Mouse (Mus musculus) hindbrain, embryonic 10.5 days (tissue): ENCODE results near the gene D17H6S53E. TPM values are rescaled to one million over a fixed set of nuclear protein-coding genes. Genes with fewer than 3 reads are reported as not detected.

Experiments used
- DNase-seq: peaks from one replicate; pipeline ENCODE4 v3.0.0-alpha.2; 2017; ENCODE audit warnings: low spot score
- H3K27ac ChIP-seq: fragments of 300-500 bp; sonication (generic); 2 replicates; pipeline ENCODE4 v1.5.1; 2016; ENCODE audit warnings: mild to moderate bottlenecking, moderate library complexity
- H3K27me3 ChIP-seq: fragments of 300-500 bp; sonication (generic); 2 replicates; pipeline ENCODE4 v1.6.1; 2016; ENCODE audit warnings: mild to moderate bottlenecking; ENCODE audit not compliant: poor library complexity, insufficient read depth, severe bottlenecking
- H3K36me3 ChIP-seq: fragments of 300-500 bp; sonication (generic); 2 replicates; pipeline ENCODE4 v1.6.1; 2016; ENCODE audit warnings: mild to moderate bottlenecking, moderate library complexity
- H3K4me1 ChIP-seq: fragments of 300-500 bp; sonication (generic); replicated peaks from 2 replicates; pipeline ENCODE4 v1.6.1; 2016; ENCODE audit warnings: mild to moderate bottlenecking
- H3K4me3 ChIP-seq: fragments of 300-500 bp; sonication (generic); 2 replicates; pipeline ENCODE4 v1.5.1; 2016; ENCODE audit warnings: mild to moderate bottlenecking, moderate library complexity
- H3K9me3 ChIP-seq: fragments of 300-500 bp; sonication (generic); 2 replicates; pipeline ENCODE4 v1.6.1; 2016; ENCODE audit warnings: mild to moderate bottlenecking, moderate library complexity
- WGBS: fragments of 180-500 bp; shearing (Covaris S2); methylation state at CpG from one replicate; pipeline ENCODE4 v1.1.7; 2016; 5-methylcytosine and 5-hydroxymethylcytosine counted together
- polyA plus RNA-seq: library from polyadenylated mRNA; unstranded; fragments of >200 nt; fragmentation: Nextera tagmentation; extraction: Ambion mirVana; gene quantifications from 2 replicates; pipeline ENCODE4 v1.2.1, GENCODE M21; 2016

D17H6S53E gene
- polyA plus RNA-seq, 1 experiment from 2014 or later, result 10.0 TPM

- 92% methylated on average over 5 of the region's 5 CpGs for WGBS
- Histone ChIP-seq H3K4me1 (no peaks in the 10 kb centered on the region), H3K9me3 (peaks cover 7% of the 10 kb centered on the region; the same call in 1 of the 2 replicates), H3K27ac (no peak overlapping the region), H3K4me3 (no peak overlapping the region), H3K36me3 (peaks cover 99% of the 10 kb centered on the region), H3K27me3 (no peaks in the 10 kb centered on the region)
- DNase-seq, result no peak
These were observed 20.0 kb downstream of the D17H6S53E start for GRCm38 (mm10) chr17:35146139-35146538.

DNA sequence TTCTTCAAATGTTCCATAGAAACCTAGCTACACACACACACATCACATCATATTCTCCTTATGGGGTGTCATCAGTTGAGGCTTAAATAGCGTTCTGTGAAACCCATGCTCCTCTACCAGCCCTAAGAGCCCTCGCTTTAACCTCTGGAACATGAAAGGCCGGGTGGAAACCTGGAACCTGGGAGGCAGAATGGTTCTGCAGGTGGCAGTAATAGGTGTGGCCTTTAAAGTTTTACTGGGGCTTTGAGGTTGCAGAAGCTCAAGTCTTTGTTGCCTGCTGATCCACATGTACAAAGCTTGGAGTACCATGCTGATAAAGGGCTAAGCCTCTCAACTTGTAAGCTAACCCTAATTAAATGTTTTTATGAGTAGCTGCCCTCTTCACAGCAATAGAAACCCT is 21.2 kb downstream of the D17H6S53E start:
- H3K4me1 ChIP-seq, result no peaks in the 10 kb centered on the region
- DNase-seq, result no peak
- no peak overlapping the region for H3K4me3 ChIP-seq
- H3K27ac ChIP-seq, result no peak overlapping the region
- H3K36me3 ChIP-seq, result peaks cover 99% of the 10 kb centered on the region
- WGBS, result 61% methylated on average over 3 of the region's 3 CpGs
- peaks cover 7% of the 10 kb centered on the region; the same call in 1 of the 2 replicates for H3K9me3 ChIP-seq
- no peaks in the 10 kb centered on the region for H3K27me3 ChIP-seq

DNA sequence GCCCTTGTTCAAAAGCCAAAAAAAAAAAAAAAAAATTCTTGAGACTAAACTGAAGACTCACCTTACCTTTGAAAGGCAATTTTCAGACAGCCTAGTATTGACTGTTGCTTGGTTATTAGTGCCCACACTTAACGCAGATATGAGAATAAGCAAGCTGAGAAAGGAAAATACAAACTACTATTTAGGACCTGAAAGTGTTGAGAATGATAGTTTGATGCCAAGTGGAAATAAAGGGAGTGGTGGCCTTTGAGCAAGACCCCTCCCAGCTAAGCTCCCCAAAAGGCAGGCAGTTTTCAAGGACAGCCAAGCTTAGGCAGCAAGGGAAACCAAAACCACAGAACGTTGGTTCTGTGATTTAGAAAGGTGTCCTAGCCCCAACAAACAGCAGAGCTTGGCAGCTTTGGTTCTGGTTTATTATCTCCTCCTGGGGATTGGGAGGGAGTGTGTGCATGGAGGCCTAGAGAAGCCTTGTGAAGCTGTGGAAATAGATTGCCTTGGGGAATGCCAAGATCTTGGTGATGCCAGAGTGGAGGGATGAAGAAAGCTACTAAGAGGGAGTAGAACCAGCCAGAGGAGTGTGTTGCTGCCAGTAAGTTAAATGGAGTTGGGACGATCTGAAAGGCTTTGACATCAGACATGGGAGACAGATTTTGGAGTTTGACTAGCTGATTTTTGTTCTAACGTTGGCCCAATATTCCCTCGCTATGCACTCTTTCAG is 21.9 kb downstream of the D17H6S53E start:
- Histone ChIP-seq H3K36me3 (peaks cover 99% of the 10 kb centered on the region), H3K4me1 (no peaks in the 10 kb centered on the region), H3K9me3 (peaks cover 6% of the 10 kb centered on the region; the same call in 1 of the 2 replicates), H3K27ac (no peak overlapping the region), H3K27me3 (no peaks in the 10 kb centered on the region), H3K4me3 (no peak overlapping the region)
- no peak for DNase-seq
- WGBS, result 72% methylated on average over 5 of the region's 5 CpGs

GRCm38 (mm10) chr17:35152121-35152520 is 25.9 kb downstream of the D17H6S53E start:
- H3K9me3 ChIP-seq, result no peaks in the 10 kb centered on the region
- WGBS, result 96% methylated on average over 4 of the region's 4 CpGs
- no peaks in the 10 kb centered on the region for H3K27me3 ChIP-seq
- H3K4me1 ChIP-seq, result no peaks in the 10 kb centered on the region
- no peak overlapping the region for H3K27ac ChIP-seq
- peaks cover 99% of the 10 kb centered on the region for H3K36me3 ChIP-seq
- DNase-seq, result no peak
- H3K4me3 ChIP-seq, result no peak overlapping the region

- Histone ChIP-seq H3K27ac (no peak overlapping the region), H3K4me1 (no peaks in the 10 kb centered on the region), H3K36me3 (peaks cover 99% of the 10 kb centered on the region), H3K9me3 (no peaks in the 10 kb centered on the region), H3K4me3 (no peak overlapping the region), H3K27me3 (no peaks in the 10 kb centered on the region)
- 93% methylated on average over 9 of the region's 9 CpGs for WGBS
- no peak for DNase-seq
These were observed 26.9 kb downstream of the D17H6S53E start for GRCm38 (mm10) chr17:35153077-35153476.

DNA sequence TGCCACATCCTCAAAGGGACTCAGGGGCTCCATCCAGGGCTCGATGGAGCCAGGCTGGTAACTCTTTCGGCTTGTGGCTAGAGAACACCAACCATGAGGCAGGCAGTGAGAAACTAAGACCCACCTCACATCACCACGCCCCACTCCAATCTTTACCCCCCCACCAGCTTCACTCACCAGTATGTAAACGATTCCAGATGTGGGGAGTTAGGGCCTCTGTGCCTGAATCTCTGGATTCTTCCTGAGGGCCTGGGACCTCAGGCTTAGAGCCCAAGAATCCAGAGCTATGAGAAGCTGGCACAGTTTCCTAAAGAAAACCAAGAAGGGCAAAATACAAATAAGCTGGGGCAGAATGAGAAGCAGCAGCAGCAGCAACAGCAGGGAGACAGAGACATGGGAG is 27.8 kb downstream of the D17H6S53E start:
- Histone ChIP-seq H3K4me1 (no peaks in the 10 kb centered on the region), H3K9me3 (no peaks in the 10 kb centered on the region), H3K27ac (no peak overlapping the region), H3K4me3 (no peak overlapping the region), H3K36me3 (peaks cover 99% of the 10 kb centered on the region), H3K27me3 (no peaks in the 10 kb centered on the region)
- no peak for DNase-seq
- WGBS, result 85% methylated on average over 4 of the region's 4 CpGs

- Histone ChIP-seq H3K4me1 (no peaks in the 10 kb centered on the region), H3K27ac (no peak overlapping the region), H3K9me3 (no peaks in the 10 kb centered on the region), H3K36me3 (peaks cover 99% of the 10 kb centered on the region), H3K27me3 (no peaks in the 10 kb centered on the region), H3K4me3 (no peak overlapping the region)
- no peak for DNase-seq
- WGBS, result 84% methylated on average over 7 of the region's 7 CpGs
These were observed 28.4 kb downstream of the D17H6S53E start for GRCm38 (mm10) chr17:35154616-35155015.

DNA sequence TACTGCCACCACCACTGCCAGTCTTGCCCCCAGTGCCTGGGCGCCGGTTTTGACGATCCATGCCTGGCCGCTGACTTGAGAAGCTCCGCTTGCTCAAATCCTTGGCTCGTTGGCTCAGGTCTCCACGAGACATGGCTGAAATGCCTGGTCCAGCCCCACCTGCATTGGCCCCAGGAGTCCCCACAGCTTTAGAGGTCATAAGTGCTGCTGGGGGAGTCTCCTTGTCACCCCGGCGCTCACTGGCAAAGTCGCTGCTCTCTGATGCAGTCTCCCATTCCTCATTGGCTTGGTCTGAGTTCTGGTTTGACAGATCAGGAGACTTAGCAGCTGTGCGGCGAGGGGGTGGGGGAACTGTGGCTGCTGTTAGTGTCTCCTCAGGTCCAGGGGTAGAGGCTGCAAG is 29.3 kb downstream of the D17H6S53E start:
- no peaks in the 10 kb centered on the region for H3K9me3 ChIP-seq
- peaks cover 99% of the 10 kb centered on the region for H3K36me3 ChIP-seq
- no peak overlapping the region for H3K4me3 ChIP-seq
- H3K4me1 ChIP-seq, result no peaks in the 10 kb centered on the region
- WGBS, result 92% methylated on average over 12 of the region's 12 CpGs
- no peak overlapping the region for H3K27ac ChIP-seq
- DNase-seq, result no peak
- H3K27me3 ChIP-seq, result no peaks in the 10 kb centered on the region

DNA sequence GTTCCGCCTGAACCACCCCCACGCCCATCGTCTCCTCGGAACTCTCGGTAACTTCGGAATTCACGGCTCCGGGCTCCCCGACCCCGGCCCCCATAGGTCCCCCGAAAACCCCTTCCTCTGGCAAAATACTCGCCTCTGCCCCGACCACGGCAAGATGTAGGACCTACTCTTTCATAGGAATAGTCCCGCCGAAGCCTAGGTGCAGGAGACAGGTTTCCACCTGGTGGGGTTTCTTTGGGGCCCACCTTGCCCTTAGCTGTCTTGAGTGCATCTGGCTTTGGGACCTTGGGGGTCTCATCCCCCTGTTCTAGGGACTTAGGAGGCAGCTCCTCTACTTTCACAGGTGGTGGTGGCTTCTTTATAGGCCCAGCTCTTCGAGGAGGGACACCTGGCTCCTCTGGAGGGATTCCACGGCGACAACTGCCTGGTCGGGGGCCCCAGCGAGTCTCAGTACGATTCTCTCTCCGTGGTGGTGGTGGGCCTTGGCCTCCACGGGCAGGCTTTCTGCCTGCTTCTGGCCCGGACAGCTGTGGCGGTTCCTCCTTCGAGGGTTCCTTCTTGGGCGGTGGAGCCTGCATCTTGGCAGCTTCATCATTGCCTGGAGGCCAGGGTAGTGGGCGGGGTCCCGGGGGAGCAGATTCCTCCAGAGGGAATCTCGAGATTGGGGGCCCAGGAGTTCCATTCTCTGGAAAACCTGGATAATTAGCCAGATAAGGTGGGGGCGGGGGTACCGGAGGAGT is 30.5 kb downstream of the D17H6S53E start:
- WGBS, result 92% methylated on average over 33 of the region's 33 CpGs

GRCm38 (mm10) chr17:35157254-35157653 is 31.1 kb downstream of the D17H6S53E start:
- Histone ChIP-seq H3K4me3 (no peak overlapping the region), H3K27ac (no peak overlapping the region), H3K36me3 (peaks cover 100% of the 10 kb centered on the region), H3K4me1 (peaks cover 8% of the 10 kb centered on the region), H3K9me3 (no peaks in the 10 kb centered on the region), H3K27me3 (no peaks in the 10 kb centered on the region)
- DNase-seq, result no peak
- 94% methylated on average over 8 of the region's 8 CpGs for WGBS

More for the DNA sequence above, 30.5 kb downstream of the D17H6S53E start:
- peaks cover 100% of the 10 kb centered on the region for H3K36me3 ChIP-seq
- H3K27ac ChIP-seq, result no peak overlapping the region
- no peaks in the 10 kb centered on the region for H3K9me3 ChIP-seq
- no peaks in the 10 kb centered on the region for H3K27me3 ChIP-seq
- H3K4me3 ChIP-seq, result no peak overlapping the region; the same call in 1 of the 2 replicates
- DNase-seq, result no peak
- peaks cover 1% of the 10 kb centered on the region; the same call in 1 of the 2 replicates for H3K4me1 ChIP-seq

- Histone ChIP-seq H3K9me3 (no peaks in the 10 kb centered on the region), H3K36me3 (peaks cover 100% of the 10 kb centered on the region), H3K27ac (no peak overlapping the region), H3K4me1 (peaks cover 12% of the 10 kb centered on the region), H3K27me3 (no peaks in the 10 kb centered on the region), H3K4me3 (peak overlapping the region; percentile 1; the same call in 1 of the 2 replicates)
- WGBS, result 94% methylated on average over 8 of the region's 8 CpGs
- DNase-seq, result no peak
These were observed 31.5 kb downstream of the D17H6S53E start for GRCm38 (mm10) chr17:35157661-35158175.

GRCm38 (mm10) chr17:35158850-35159593 is 32.8 kb downstream of the D17H6S53E start:
- Histone ChIP-seq H3K4me1 (peaks cover 21% of the 10 kb centered on the region), H3K9me3 (no peaks in the 10 kb centered on the region), H3K36me3 (peaks cover 89% of the 10 kb centered on the region), H3K4me3 (0 out of 2 replicates have a peak overlapping the region, but pooled peaks have one; percentile 1), H3K27me3 (no peaks in the 10 kb centered on the region), H3K27ac (no peak overlapping the region)
- WGBS, result 94% methylated on average over 16 of the region's 16 CpGs
- DNase-seq, result no peak
